Mouse (Mus musculus) kidney, adult 18-20 months (tissue): ENCODE results near the gene Hinfp.
"Not testable (repeated sequence)": the region's sequence is repeated elsewhere in the genome, so short reads cannot be mapped to it uniquely, and the experiment has no call there.

Experiments
- DNase-seq: peaks from one replicate; pipeline ENCODE4 v3.0.0; 2021

Hinfp gene

DNA sequence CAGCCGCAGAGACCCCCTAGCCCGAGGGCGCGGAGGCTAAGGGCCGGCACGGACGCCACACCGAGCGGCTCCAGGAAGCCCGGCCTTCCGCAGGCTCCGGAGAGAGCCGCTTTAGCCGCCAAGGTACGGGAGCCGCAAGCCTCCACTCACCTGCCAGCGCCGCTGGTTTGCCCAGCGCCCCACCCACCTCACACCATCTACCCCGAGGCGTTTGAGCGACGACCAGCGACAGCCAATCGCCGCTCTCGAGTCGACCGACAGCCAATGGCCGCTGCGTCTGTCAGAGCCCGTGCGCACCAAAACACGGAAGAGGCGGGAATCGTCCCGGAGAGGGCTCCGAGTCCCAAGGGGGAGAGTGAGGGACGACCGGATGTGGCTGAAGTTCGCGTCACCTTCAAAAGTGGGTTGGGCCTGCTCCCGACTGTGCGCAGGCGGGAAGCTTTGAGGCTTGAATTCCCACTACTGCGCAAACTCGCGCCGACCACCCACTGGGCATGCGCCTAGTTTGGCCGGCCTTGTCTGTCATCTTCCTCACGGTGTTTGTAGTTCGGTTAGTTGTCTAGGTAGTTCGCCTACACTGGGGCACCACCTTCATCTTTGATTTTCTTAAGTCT is at the start of gene Hinfp:
Gene Hinfp (minus strand): TSS at position 206 of the 614 bp plus-strand sequence.
- DNase-seq, result peak; percentile 97

DNA sequence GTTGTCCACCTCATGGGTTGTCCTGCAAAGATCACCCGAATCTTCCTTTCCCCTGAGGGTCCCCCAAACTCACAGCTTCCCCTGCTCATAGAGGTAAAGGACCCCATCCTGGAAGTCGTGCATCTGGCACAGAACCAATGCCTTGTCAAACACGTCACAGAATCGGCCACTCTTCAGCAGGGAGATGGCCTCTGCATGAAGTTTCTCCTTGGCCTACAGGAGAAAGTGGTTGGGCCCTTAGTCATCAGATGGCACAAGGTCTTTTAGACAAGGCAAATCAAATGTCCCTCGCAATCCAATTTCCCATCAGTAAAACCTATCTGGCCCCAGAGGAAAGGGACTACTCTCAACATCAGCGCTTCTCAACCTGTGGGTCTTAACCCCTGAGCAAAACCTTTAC is 47.7 kb upstream of the Hinfp start:
- DNase-seq, result no peak

- DNase-seq, result no peak
These were observed 46.9 kb upstream of the Hinfp start for GRCm38 (mm10) chr9:44352337-44352736.

- DNase-seq, result no peak
These were observed 45.9 kb upstream of the Hinfp start for GRCm38 (mm10) chr9:44351396-44351795.

- no peak for DNase-seq
These were observed 43.1 kb upstream of the Hinfp start for GRCm38 (mm10) chr9:44348546-44348945.

DNA sequence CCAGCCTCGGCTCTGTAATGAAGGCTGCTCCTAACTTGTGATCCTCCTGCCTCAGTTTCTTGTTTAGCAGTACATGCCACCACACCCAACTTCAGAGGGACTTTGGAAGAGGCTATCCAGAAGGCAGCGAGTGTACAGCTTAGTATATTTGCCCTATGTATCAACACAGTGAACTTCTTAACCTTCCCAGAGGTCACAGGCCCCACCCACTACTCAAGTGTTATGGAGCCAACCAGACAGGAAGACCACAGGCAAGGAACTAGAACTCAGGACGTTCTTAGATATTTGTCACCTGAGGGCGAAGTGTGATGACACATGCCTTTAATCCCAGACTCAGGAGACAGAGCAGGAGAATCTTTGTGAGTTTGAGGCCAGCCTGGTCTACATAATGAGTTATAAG is 42.1 kb upstream of the Hinfp start:
- no peak for DNase-seq

DNA sequence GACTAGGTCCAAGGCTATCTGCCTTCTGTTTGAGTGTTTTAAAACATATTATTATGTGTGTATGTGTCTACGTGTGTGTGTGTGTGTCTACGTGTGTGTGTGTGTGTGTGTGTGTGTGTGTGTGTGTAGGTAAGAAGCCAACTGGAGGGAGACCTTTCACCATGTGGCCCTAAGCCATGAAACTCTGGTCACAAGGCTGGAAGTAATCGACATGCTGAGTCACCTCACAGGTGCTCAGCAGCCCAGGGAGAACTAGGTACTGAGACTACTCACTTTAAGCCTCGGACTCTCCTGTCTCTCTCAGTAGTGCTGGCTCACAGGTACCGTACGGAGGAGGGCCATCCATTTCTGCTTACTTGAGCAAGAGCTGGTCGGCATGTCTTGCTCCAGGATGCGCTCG is 41.7 kb upstream of the Hinfp start:
- no peak for DNase-seq

GRCm38 (mm10) chr9:44345570-44346433 is 40.3 kb upstream of the Hinfp start:
- DNase-seq, result no peak

DNA sequence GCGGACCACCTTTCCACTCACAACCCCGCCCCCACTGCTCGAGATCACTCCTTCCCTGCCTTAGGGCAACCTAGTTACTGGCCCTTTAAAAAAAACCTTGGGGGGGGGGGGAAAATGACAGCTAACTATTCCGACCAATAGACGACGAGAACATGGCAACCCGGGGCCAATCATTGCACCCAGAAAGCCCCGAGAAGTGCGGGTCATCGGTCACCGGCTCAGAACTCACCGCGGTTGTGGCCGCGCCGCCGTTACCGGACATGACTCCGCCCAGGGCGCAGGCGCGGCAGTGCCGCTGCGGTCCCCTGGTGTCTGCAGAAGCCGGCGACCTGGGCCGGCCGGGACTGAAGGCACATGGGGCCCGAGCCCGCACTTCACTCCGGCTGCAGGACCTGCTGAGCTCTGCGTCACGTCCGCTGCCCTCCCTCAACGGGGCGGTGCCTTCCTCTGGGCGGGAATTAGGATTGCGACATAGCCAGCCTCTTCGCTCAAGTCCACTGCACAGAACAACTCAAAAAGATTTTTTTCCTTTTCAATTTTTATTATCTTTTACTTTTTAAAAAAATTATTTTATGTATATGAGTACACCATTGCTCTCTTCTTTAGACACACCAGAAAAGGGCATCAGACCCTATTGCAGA is 38.4 kb upstream of the Hinfp start, which contains the start of gene Hmbs:
Gene Hmbs (minus strand): TSS at position 448 of the 641 bp plus-strand sequence.
- DNase-seq, result peak; percentile 98

DNA sequence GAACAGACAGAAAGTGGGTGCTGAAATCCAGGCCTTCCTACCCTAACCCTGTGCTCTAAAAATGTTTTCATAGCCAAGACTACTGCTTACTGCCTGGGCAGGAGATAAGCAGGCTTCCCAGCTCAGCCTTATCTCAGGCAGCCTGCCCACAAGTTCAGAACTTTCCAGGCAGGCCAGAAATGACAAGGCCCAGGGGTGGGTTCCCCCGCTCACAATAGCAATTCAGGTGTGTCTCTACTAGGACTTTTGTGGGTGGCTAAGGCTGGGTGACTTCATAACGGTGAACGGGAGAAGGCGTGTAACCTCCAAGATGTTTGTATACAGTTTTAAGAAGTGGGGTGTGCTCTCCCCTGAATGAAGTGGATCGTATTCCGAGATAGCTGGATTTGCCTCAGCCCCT is 37.8 kb upstream of the Hinfp start:
- DNase-seq, result no peak

- DNase-seq, result no peak
These were observed 37.1 kb upstream of the Hinfp start for GRCm38 (mm10) chr9:44342605-44343004.

DNA sequence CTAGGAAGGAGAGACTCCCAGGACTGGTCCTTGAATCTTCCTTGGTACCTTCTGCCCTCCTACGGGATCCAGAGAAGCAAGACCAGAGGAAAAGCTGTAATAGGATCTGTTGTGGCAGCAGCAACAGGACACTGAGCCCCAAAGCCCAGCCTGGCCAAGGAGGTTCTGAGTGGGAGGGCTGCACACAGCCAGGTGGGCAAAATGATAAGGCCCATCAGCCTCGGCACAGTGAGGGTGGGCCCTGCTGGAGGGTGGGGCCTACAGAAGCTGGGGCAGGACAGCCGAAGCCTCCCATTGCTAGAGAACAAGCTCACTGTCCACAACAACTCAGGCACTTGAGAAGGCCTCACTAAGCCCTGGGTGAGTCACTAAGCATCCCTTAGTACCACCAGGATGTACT is 36.7 kb upstream of the Hinfp start:
- no peak for DNase-seq

DNA sequence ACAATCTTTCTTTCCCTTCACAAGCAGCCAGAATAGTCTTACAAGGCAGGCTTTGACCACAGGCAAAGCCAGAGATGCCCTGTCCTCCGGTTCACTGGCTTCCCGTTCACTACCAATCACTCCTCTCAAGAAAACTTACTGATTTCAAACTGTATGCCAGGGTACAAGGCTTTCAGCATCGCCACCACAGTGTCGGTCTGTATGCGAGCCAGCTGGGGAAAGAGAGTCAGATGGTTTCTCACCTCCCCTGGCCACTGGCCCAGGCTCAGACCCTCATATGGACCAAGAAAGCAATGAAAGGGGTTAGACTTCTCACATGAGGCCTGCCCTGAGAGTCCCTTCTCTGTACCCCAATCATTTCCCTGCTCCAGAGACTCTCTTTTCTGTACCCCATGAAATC is 36.0 kb upstream of the Hinfp start:
- no peak for DNase-seq

DNA sequence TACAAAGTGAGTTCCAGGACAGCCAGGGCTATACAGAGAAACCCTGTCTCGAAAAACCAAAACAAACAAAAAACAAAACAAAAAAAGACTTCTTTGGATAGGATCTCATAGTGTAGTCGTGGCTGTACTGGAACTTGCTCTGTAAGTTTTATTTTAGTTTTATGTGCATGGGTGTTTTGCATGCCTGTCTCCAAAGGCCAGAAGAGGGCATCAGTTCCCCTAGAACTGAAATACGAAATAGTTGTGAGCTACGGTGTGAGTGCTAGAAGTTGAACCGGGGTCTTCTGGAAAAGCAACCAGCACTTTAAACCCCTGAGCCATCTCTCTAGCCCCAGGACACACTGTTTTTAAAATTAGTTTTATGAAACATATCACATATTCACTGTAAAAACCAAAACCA is 33.1 kb upstream of the Hinfp start:
- no peak for DNase-seq

- DNase-seq, result no peak
These were observed 32.1 kb upstream of the Hinfp start for GRCm38 (mm10) chr9:44337436-44338169.

GRCm38 (mm10) chr9:44336964-44337363 is 31.5 kb upstream of the Hinfp start:
- no peak for DNase-seq

DNA sequence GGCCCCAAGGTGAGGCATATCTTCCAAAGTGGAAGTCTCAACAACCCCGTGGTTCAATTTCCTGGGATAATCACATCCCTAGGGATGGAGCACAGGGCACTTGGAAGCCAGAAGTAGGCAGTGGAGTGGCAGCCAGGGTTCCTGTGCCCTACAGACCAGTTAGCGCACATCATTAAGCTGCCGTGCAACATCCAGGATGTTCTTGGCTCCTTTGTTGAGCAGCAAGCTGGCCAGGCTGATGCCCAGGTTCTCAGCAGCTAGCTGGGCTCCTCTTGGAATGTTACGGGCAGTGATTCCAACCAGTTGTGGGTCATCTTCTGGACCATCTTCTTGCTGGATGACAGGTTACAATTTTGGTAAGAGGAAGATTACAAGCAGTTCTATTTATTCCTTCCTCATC is 31.0 kb upstream of the Hinfp start:
- not testable (repeated sequence) for DNase-seq

- DNase-seq, result no peak
These were observed 30.6 kb upstream of the Hinfp start for GRCm38 (mm10) chr9:44336093-44336406.

DNA sequence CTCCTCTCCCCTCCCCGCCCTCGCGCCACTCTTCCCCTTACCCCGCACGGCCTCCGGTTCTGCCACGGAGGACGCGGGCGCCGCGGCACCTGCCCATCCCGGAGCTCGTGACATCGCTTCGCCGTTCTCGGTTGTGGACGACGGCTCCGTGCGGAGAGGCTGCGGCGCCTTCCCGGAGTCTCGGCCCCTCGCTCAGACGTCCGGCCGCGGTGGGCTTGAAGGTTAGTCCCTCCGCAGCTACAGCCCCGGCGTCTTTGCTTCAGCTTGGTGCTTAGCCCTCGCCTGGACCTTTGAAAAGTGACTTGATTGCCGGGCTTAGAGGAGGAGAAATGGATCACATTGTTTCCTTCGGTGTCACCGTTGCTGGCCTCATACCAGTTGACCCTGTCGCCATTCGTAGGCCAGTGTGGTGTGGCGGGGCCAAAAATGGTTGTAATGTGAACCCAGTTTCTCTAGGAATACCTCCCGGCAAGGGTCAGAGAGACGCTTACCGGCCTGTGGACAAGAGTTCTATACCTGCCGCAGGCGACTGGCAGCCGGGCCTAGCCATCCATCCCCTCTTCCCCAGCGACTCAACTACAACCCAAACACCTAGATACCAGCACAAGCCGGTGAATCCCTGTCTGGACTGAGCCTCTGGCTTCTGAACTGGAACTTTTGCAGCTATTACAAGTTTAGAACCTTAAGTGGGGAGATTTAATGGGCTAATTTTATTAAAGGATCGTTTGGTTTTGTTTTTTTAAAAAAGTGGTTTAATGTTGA is 30.0 kb upstream of the Hinfp start:
- DNase-seq, result no peak

DNA sequence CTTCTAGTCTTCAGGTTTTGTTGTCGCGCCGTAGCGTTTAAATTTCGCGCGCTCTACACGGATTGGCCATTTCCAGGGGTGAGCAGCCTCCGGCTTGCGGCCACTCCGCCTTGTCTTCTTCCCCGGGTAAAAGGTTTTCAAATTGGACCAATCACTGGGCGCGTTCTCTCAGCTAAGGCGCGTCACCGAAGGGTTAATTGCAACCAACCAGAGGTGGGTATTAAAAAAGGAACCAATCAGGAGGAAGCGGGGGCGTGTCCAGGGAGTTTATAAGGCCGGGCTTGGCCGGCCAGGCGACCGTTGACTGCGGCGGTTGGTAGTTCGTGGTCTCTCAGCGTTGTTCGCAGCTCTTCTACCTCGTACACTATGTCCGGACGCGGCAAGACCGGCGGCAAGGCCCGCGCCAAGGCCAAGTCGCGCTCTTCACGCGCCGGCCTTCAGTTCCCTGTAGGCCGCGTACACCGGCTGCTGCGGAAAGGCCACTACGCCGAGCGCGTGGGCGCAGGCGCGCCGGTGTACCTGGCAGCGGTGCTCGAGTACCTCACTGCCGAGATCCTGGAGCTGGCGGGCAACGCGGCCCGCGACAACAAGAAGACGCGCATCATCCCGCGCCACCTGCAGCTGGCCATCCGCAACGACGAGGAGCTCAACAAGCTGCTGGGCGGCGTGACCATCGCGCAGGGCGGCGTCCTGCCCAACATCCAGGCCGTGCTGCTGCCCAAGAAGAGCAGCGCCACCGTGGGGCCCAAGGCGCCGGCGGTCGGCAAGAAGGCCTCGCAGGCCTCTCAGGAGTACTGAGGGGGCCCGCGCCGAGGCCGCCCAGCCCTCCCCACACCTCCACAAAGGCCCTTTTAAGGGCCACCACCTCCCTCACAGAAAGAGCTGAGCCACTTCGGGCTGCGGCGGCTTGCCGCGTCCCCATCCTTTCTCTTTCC is 29.2 kb upstream of the Hinfp start, which contains the start of gene H2afx:
Gene H2afx (plus strand): TSS at position 299 of the 935 bp plus-strand sequence.
- peak; percentile 98 for DNase-seq

GRCm38 (mm10) chr9:44332918-44333638 is 27.6 kb upstream of the Hinfp start:
- DNase-seq, result no peak
